26 mouse cellular contexts compared by ENCODE assay signal in the genomic region with DNA sequence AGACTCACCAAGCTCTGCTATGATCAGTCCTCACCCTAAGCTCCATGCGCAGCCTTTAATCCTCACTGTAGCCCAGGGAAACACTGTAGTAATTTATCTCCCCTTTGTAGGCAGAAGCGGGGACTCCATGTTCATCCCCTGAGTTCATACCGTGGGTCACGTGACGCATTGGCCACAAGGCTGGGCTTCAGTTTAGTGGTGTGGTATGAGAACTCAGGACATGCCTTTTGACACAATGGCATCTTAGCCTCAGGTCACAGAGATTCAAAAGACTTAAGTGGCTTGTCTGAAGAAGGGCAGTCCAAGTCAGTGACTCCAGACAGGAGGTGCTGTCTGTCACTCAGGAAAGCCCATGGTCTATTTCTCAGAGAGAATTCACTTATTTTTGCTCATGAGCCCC. TPM values are rescaled to one million over a fixed set of nuclear protein-coding genes. Genes with fewer than 3 reads are reported as not detected.
"Had no signal": no experiment of that assay in that cellular context is flagged by ENCODE, and none has a peak within 500 bp of the region (broad histone marks: within the 10 kb centered on the region; RNA-seq: fewer than 3 reads in every experiment).

No protein-coding gene starts in this region.

- H3K4me2 ChIP-seq: embryonic facial prominence, embryonic 12.5 days; embryonic facial prominence, embryonic 13.5 days; embryonic facial prominence, embryonic 15.5 days; forebrain, embryonic 12.5 days; forebrain, embryonic 13.5 days; forebrain, embryonic 15.5 days; heart, embryonic 11.5 days had no signal

- H3K4me3 ChIP-seq: embryonic facial prominence, embryonic 10.5 days; embryonic facial prominence, embryonic 12.5 days; embryonic facial prominence, embryonic 13.5 days; embryonic facial prominence, embryonic 15.5 days; erythroblast, embryonic 14.5 days; forebrain, embryonic 10.5 days; forebrain, embryonic 12.5 days; forebrain, embryonic 13.5 days; forebrain, embryonic 15.5 days; gastrocnemius, adult 2 months; heart, adult 2 months; heart, embryonic 10.5 days had no signal

- H3K9ac ChIP-seq: embryonic facial prominence, embryonic 12.5 days; embryonic facial prominence, embryonic 13.5 days; embryonic facial prominence, embryonic 15.5 days; forebrain, embryonic 12.5 days; forebrain, embryonic 13.5 days; forebrain, embryonic 15.5 days; forebrain, postnatal 0 days had no signal

- H3K36me3 ChIP-seq: embryonic facial prominence, embryonic 10.5 days; embryonic facial prominence, embryonic 12.5 days; embryonic facial prominence, embryonic 13.5 days; embryonic facial prominence, embryonic 15.5 days; forebrain, embryonic 10.5 days; forebrain, embryonic 12.5 days; forebrain, embryonic 15.5 days; heart, embryonic 10.5 days had no signal

- H3K27me3 ChIP-seq: embryonic facial prominence, embryonic 12.5 days; embryonic facial prominence, embryonic 13.5 days; embryonic facial prominence, embryonic 15.5 days; forebrain, embryonic 12.5 days; forebrain, embryonic 13.5 days; forebrain, embryonic 15.5 days had no signal

- H3K9me3 ChIP-seq: embryonic facial prominence, embryonic 10.5 days; embryonic facial prominence, embryonic 12.5 days; embryonic facial prominence, embryonic 13.5 days; embryonic facial prominence, embryonic 15.5 days; forebrain, embryonic 10.5 days; forebrain, embryonic 12.5 days; forebrain, embryonic 13.5 days; forebrain, embryonic 15.5 days; heart, embryonic 10.5 days had no signal

- H3K27ac ChIP-seq: embryonic facial prominence, embryonic 10.5 days; embryonic facial prominence, embryonic 12.5 days; embryonic facial prominence, embryonic 13.5 days; embryonic facial prominence, embryonic 15.5 days; forebrain, embryonic 10.5 days; forebrain, embryonic 12.5 days; forebrain, embryonic 13.5 days; forebrain, embryonic 15.5 days; gastrocnemius, adult 2 months; heart, adult 2 months; heart, embryonic 10.5 days had no signal

- DNase-seq: cerebellum, postnatal 10 days; cerebellum, postnatal 14 days; cerebellum, postnatal 25 days; cerebellum, postnatal 36 days; embryo, embryonic 11 days; forebrain, postnatal 0 days; gastrocnemius, adult 2 months; gastrocnemius, postnatal 10 days; gastrocnemius, postnatal 14 days; gastrocnemius, postnatal 25 days; gastrocnemius, postnatal 36 days; heart, adult 18-20 months; heart, adult 2 months had no signal

- H3K4me1 ChIP-seq: embryonic facial prominence, embryonic 10.5 days; embryonic facial prominence, embryonic 12.5 days; embryonic facial prominence, embryonic 13.5 days; embryonic facial prominence, embryonic 15.5 days; forebrain, embryonic 10.5 days; forebrain, embryonic 12.5 days; forebrain, embryonic 13.5 days; forebrain, embryonic 15.5 days; heart, embryonic 10.5 days had no signal

RNA-seq across cellular contexts. Expression of a gene that starts 43.2 kb away (rescaled TPM):
- total RNA-seq: common myeloid progenitor, adult 5-6 weeks; granulocyte monocyte progenitor cell, adult 5-6 weeks had no signal
- polyA plus RNA-seq: erythroblast, embryonic 14.5 days; forebrain, embryonic 13.5 days; heart, embryonic 11.5 days had no signal
